Mouse (Mus musculus) frontal cortex, adult 2 months (tissue): ENCODE data around the gene Tmpo. TPM values are rescaled to one million over a fixed set of nuclear protein-coding genes. Genes with fewer than 3 reads are reported as not detected.
A peak's percentile ranks its signal among the peaks of the same experiment; 100 is the strongest.

Experiments used
- DNase-seq, 2 experiments: peaks; one replicate each; pipeline ENCODE4 v3.0.0; 2022; ENCODE audit warnings: low spot score in 1 of 2; ENCODE audit errors: extremely low spot score in 1 of 2
- polyA plus RNA-seq: library from polyadenylated mRNA; depleted of rRNA; stranded (reverse); fragments of >200 nt; gene quantifications from 2 replicates; pipeline ENCODE4 v1.2.3, GENCODE M21; 2012

The Tmpo gene
- polyA plus RNA-seq, 1 experiment = 47.8 TPM

DNA sequence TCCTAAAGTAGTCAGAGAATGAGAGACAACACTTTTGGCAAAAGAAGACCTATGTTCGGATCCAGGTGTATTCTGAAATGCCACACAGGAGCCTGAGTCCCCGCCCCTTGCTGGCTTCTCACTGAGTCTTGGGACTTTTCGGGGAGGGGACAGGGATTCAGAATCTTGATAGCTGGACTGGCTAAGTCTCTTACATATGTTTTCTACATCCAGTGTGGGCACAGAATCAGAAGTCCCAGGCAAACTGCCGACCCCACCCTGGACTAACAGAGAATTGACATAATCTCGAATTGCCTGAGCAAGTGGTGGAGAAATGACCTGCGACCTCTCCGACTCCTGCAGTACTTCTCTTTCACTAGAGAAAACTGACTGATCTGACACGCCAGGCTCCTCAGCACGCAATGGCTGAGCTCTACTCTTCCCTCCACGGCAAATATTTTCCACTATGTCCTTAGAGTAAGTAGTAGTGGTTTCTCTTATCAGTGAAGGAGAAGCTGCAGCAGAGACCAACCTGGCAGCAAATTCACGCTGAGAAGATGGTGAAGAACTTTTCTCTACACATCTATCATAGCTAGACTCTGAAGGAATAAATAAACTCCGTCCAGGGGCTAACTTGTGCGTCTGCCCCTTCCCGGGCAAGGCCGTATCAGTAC lies 18.5 kb downstream of the Tmpo start:
- DNase-seq = no peak

DNA sequence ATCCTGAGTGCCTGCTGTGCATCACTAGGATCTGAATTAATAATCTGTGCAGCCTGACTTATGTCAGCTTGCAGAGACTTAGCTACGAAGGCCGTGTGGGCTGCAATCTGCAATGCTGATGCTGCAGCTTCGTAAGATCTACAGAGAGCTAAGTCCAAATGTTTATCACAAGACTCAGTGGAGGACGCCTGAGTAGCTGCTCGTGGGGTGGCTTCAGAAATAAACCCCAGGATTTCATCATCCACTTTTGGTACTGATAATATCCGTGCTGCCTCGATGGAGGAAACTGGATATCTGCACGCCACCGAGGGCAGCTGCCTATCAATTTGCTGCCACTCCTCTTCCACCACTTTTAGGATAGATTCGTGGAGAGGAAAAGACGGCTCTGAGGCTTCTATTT lies 19.0 kb downstream of the Tmpo start:
- DNase-seq = peak in 1 of 2 experiments; percentile 23

DNA sequence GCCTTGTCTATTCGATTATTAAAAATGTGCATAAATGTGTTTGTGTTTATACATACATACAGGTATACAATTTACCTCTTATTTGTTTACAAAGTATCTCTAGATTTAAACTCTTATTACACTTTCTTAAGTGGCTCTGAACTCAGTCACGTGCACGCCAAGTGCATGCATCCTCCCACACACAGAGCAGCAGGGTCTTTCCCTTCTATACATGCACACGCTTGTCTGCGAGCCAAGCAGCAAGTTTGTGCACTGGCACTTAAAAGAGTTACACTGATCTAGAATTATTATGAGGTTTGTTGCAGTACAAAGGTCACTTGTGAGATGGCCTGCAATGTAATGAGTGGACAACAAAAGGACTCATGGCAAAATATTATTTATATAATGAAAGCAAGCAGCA lies 20.1 kb downstream of the Tmpo start:
- no peak for DNase-seq

DNA sequence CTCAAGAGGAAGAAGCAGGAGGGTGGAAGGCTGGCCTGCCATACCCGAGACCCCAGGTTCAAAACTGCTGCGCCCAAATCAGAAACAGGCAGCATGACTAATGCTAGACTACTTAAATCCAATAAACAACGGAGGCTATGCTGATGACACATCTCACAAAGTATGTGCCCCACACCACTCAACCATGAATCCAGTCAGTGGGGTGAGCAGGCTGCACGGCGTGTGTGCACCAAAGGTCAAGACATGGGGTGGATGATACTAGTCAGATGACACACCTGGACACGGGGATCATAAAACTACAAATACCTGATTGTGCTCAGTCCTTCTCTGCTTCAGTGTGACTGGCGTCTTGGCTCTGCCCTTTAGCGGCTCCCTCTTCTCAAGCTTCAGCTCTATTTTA lies 22.7 kb downstream of the Tmpo start:
- DNase-seq = no peak

DNA sequence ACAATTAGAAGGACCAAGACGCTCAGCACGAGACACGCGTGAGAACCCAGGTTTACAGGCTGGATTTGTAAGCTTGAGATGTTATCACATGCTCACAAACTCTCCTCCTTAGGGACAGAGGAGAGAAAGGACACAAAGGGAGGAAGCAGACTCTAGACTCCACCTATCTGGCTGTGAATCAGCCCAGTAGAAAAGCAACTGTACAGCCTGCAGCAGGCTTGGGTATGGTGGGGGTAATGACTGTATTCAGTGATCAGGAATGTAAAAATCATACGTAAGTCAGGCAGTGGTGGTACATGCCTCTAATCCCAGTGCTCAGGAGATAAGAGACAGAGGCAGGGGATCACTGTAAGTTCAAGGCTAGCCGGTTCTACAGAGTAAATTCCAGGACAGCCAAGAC lies 24.8 kb downstream of the Tmpo start:
- no peak for DNase-seq

DNA sequence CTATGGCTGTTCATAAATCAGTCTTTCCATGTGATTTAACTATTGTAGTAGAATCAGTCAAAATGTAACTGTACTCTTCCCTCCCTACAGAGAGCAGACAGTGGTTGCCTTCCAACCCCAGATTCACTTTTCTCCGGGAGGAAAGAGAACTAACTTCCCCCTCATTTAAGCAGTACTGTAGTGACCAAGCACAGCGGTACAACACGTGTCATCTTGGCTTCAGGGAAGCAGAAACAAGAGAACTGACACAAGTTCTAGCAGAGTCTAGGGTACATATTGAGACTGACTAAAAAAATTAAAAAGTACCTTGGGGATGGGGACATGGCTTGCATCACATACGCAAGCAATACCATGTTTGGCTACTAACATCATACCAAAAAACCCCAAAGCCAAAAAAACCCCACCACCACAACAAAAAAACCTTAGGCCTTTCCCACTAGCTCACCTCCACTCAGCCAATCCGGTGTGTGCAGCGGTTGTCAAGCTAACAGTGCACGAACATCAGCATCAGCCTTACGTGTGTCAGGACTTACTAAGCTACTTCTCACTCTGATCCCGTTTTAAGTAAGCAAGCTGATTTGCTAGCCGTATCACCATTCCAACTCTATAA lies 27.1 kb downstream of the Tmpo start:
- no peak for DNase-seq

DNA sequence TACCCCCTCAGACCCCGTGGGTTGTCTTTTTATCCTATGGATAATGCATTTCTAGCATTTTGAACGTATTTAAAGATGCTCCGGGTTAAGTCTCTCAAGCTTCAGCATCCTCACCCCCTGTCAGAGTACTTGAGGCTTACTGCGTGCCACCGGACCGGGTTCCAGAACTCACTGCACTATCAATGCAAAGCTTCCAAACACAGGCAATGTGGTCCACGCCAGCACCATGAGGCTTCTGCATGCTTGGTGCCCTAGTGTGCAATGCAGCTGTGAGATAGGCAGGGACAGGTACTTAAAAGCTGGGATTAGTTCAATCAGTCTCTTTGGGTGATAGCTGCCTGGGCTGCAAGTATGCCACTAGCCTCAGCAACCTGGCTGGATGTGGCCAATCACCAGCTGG lies 35.7 kb downstream of the Tmpo start:
- DNase-seq = no peak

DNA sequence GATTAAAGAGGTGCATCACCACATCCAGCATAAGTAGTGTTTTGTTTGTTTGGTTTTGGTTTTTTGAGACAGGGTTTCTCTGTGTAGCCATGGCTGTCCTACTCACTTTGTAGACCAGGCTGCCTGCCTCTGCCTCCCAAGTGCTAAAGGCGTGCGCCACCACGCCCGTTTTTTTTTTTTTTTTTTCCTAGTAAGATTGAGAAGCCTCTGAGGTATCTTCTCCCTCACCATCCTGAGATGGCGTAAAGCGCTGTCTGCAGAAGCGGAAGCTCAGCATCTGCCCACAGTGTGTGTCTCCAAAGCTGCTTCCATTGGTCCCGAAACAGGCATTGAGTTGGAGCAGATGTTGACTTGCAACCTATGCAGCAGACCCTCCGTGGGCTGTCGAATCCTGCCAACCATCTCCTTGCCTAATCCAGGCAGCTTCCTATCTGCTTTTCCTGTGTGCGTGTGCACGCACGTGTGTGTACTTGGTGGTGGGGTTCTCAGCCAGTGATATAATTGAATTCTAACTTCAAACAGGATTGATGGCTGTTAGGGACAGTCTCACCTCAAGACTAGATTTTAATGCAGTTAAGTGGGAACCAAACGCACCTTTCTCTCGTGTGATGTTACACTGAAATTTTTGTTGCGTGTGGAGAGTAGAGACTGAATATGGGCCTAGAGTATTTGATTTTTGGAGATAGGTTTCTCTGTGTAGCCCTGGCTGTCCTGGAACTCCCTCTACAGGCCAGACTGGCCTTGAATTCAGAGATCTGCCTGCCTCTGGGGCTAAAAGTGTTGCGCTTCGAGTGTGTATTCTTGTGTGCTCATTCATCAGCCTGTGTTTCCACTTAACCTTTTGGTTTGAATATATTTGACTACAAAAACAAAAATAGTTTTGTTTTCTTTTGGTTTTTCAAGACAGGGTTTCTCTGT lies 37.5 kb downstream of the Tmpo start:
- DNase-seq = no peak

DNA sequence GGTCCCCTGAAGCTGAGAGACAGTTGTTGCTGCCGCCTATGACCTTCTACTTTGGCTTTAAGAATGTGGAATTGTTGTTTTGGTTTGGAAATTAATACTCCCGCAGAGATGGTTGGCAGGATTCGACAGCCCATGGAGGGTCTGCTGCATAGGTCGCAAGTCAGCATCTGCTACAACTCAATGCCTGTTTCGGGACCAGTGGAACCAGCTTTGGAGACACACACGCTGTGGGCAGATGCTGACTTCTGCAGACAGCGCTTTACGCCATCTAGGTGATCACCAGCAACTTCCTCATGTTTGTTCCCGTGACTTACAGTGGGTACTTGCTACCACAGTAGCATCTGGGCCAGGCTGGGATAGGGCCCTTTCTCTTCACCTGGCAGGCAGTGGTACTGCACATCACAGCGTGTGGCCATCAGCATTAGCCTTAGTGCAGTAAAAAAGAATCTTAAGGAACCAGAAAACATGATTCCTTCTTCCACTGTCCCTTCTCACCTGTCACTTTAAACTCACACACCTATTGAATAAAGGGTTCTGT lies 38.4 kb downstream of the Tmpo start:
- no peak for DNase-seq

DNA sequence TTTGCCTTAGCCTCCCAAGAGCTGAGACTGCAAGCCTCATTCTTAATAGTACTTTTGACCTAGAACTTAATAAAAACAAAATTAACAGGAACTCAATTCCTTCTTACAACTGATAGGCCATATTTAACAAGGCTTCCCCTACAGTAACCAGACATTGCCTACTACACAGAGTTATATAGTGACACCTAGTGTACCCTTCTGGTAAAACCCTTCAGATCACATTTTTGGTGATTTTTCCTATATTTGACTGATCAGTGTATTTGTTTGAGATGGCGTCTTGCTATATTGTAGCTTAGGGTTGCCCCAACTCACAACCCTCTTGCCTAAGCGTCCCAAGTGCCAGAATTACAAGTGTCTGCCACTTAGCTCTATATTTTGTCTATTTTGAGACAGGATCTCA lies 39.6 kb downstream of the Tmpo start:
- peak in 1 of 2 experiments; percentile 73 for DNase-seq

DNA sequence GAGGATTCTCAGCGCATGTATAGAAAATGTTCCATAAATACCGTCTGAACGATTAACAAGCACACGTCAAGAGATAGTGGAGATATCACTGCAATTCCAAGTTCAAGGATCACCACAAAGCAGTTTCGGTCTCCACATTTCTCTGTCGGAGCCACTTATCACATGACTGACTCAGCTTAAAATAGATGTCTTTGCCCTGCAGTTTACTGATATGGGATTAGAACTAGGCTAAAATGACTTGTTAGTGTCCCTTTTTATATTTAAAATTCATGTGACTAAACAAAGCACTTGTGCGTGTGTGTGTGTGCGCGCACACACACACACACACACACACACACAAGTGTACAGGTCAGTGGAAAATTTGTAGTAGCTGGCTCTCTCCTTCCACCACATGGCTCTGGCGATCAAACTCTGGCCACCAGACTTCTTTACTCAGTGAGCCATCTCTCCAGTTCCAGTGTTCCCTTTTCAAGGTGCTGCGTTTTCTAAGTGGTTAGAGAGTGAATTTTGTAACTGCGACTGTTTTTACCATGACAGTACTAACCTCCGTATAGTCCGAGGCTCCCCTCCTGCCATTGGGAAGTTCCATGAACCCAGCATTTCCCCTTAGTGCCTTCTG lies 41.9 kb downstream of the Tmpo start:
- DNase-seq = no peak

DNA sequence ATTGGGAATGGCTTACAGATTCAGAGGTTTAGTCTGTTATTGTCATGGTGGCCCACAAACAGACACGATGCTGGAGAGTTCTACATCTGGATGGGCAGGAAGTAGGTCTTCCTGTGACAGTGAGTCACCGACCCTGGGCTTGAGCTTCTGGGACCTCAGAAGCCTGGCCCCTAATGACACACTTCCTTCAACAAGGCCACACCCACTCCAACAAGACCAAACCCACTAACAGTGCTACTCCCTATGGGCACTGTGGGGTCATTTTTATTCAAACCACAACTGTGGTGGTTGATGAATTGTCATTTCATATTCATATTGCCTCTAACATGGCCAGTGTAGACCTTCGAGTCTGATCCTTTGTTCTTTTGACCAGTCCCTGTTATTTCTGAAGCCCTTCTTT lies 42.8 kb downstream of the Tmpo start:
- DNase-seq = no peak

DNA sequence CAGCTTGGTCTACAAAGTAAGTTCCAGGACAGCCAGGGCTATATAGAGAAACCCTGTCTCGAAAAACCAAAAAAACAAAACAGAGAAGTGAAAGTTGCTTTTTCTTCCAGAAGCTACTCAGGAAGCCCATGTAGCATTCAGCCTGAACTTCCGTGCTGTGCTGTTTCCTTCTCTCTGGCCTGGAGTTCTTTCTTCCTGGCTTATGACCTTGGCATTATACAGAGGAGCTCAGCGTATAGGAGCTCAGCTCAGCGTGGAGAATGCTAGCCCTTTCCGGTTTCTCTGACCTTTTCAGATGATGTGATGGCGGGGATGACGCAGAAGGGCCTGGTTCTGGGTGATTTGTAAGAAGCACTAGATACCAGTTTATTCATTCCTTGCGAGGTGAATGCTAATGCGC lies 43.7 kb downstream of the Tmpo start:
- no peak for DNase-seq

DNA sequence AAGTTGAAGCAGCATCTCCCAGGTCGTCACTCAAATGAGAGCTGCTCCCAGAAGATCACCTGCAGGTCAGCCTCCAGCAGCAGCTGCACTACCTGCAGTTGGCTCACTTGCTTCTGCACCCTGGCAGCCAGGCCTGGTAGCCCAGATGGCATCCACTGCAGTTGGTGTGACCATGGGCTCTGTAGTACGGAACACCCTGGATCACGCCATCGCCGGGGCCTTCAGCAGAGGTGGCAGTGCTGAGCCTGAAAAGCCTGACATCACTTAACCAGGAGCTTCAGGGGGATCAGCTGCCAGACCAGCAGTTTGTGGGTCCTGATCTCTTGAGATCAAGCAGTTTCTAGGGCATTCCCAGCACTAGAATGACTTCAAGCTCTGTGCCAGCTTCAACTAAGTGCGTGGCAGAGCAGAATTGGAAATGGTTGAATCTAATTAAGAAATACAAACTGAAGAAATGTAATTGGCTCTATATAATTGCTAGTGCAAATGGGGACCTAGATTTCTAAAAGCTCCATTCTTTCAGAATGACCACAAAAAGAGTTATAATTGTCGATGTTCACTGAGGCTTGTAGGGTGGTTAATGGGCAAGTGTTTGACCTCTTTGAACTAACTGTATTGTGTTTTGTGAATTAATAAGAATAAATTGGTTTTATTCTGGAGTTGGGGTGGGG lies 45.7 kb downstream of the Tmpo start:
- DNase-seq = no peak

DNA sequence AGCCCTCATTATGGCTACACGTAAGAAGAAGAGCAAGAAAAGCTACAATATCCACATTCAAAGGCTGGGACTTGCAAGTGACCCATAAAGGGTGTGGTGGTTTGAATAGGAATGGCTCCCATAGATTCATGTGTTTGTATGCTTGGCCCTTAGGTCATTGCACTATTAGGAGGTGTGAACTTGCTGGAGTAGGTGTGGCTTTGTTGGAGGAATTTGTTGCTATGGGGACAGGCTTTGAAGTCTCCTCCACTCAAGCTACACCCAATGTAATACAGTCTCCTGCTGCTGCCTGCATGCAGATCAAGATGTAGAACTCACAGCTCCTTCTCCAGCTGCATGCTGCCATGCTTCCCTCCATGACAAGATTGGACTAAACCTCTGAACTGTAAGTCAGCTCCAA lies 49.5 kb downstream of the Tmpo start:
- DNase-seq = no peak

DNA sequence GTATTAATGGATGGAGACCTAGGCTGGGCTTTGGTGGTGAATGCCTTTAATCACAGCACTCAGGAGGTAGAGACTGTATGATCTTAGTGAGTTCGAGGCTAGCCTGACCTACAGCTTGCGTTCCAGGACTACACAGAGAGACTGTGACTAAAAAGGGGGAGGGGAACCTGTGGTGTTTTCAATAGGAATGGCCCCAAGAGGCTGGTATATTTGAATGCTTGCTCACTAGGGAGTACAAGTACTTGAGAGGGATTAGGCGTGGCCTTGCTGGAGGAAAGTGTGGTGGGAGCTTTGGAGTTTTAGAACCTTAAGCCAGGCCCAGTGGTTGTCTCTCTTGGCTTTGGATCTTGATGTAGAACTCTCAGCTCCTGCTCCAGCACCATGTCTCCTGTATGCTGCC lies 50.3 kb downstream of the Tmpo start:
- no peak for DNase-seq

DNA sequence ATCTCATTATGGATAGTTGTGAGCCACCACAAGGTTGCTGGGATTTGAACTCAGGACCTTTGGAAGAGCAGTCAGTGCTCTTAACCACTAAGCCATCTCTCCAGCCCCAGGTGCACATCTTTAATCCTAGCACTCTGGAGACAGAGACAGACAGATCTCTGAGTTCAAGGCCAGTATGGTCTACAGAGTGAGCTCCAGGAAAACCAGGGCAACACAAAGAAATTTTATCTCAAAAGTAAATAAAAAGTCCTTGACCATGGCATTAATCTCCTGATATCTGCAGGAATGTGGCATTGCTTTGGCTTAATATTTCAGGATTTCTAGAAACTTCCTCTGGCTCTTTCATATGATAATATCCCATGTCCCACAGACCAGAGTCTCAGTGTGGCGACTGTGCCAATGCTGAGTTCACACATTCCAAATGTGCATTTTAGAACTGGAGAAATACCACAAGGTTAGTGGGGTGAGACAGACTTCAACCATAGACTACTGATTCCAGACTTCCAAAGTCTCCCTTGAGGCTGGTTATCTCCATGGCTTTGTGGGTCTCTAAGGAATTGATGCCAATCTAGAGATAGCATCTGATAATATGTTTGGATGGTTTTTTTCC lies 52.5 kb downstream of the Tmpo start:
- DNase-seq = no peak

DNA sequence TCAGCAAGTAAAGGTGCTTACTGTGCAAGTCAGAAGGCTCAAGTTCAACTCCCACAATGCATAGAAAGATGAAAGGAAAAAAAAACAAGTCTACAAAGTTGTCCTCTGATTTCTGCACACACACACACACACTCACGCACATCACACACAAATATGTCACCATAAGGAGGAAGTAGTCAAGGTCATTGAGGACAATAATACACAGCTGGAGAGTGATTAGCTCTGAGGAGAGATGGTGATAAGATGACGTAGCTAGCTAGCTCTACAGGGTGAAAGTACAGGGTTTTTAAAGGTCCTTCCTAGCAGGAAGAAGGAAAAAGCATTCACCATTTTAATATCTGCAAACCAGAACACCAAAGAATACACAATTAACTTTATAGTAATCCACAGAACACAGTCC lies 53.7 kb downstream of the Tmpo start:
- no peak for DNase-seq

DNA sequence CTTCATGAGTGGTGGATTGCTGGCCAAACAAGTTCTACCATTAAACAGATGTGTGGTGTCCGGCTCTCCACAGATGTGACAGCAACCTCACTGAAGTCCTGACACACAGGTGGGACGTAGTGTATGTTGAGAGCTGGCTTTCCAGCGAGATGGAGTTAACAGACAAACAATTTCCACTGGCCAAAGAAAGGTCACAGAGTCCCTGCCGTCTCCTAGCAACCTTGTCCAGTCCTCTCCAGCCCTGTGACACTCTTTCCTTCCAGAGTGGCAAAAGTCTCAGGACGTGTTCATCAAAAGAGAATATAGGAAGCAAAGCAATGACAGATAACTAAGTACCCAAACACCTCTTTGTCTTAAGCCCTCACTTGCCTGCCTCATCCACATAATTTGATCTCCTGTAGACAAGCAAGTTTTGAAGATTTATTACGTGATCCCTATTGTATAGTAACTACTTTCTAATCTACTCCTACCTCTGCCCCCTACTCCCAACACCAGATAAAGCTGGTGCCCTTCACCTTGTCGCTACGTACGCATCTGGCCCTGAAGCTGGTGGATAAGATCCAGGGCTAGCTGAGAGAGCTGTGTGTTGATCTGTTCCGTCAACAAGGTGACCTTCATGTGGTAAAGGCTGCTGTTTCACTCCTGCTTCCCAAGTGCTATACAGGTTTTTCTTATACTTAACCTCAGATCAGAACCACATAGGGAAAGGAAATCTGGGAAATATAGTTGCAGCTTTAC lies 54.3 kb downstream of the Tmpo start:
- no peak for DNase-seq
